Mouse (Mus musculus): ENCODE measurements around the gene Pitpnm1. TPM values are rescaled to one million over a fixed set of nuclear protein-coding genes. Genes with fewer than 3 reads are reported as not detected.
"Not testable (repeated sequence)": the region's sequence is repeated elsewhere in the genome, so short reads cannot be mapped to it uniquely, and the experiment has no call there.

The Pitpnm1 gene
- polyA plus RNA-seq, 1 experiment from 2014 or later: 21.5 TPM

DNA sequence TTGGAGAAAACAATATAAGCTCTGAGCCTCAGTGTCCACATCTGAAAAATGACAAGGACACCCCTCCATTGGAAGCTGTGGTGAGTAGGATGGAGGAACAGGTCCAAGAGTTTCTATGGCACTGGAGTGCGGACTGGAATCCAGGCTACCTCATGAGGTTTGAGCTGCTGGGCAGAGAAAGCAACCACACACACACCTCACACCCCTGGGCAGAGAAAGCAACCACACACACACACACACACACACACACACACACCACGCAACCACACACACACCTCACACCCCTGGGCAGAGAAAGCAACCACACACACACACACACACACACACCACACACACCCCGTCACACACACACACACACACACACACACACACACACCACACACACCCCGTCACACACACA is 25.5 kb downstream of the Pitpnm1 start:
- 25% methylated on average over 3 of the region's 4 CpGs for WGBS
- H3K4me2 ChIP-seq: peak overlapping the region; percentile 79
- not testable (repeated sequence) for H3K27me3 ChIP-seq, H3K9me3 ChIP-seq
- peak overlapping the region; percentile 68 for H3K4me3 ChIP-seq (replicated peaks)
- peaks cover 27% of the 10 kb centered on the region for H3K4me1 ChIP-seq
- peak overlapping the region; percentile 73 for H3K9ac ChIP-seq
- H3K36me3 ChIP-seq (replicated peaks): peaks cover 24% of the 10 kb centered on the region
- peak; percentile 36; the same call in 1 of the 2 replicates for ATAC-seq (ENCODE audit: low FRiP score)
- 0 out of 2 replicates have a peak overlapping the region, but pooled peaks have one; percentile 19 for H3K27ac ChIP-seq

DNA sequence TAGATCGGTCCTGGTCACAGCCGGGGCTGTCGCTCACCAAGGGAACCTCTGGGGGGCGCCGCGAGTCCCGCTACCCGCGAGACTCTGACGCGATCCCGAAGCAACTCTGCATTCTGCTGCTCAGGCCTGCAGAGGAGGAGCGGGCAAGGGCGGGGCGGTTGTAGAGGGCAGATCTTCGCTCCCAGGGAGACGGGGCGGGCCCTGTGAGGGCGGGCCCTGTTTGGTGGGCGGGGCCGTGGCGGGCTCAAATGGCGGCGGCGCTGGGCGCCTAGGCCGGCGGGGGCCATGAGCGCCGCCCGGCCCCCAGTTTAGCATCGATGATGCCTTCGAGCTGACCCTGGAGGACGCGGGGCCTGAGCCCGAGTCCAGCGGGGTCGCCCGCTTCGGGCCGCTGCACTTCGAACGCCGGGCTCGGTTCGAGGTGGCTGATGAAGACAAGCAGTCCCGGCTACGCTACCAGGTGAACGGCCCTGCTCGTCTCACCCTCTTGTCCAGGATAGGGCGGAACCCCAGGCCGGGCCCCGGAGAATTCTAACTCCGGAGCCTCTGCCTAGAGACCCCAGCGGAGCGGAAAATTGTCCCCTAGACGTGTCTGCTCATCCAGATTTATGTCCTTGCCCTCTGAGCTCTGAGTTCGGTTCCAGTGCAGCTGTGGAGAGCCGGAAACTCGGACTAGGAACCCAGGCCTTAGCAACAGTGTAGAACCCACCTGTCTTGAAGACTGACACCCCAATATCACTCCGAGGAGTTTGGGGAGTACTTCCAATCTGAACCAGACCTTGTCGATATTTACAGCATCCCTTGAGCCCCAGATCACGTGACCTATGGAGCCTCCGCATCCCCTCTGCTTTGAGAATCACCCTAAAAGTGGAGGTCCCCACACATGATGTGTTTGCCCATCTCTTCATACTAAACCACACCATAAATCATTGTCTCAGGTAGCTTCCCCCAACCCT is 26.2 kb downstream of the Pitpnm1 start, which contains the start of gene Aip:
TSS of gene Aip (minus strand) at position 118 of the 956 bp plus-strand sequence.
- H3K4me1 ChIP-seq: peaks cover 19% of the 10 kb centered on the region
- 1% methylated on average over 59 of the region's 64 CpGs for WGBS
- peak within 1 kb of the TSS; percentile 79 for H3K4me2 ChIP-seq
- no peaks in the 10 kb centered on the region for H3K27me3 ChIP-seq
- no peaks in the 10 kb centered on the region for H3K9me3 ChIP-seq
- H3K4me3 ChIP-seq (replicated peaks): peak within 1 kb of the TSS; percentile 68
- ATAC-seq (ENCODE audit: low FRiP score): peak; percentile 93
- peak within 1 kb of the TSS; percentile 73 for H3K9ac ChIP-seq
- H3K36me3 ChIP-seq (replicated peaks): peaks cover 26% of the 10 kb centered on the region
- peak within 1 kb of the TSS; percentile 59 for H3K27ac ChIP-seq

DNA sequence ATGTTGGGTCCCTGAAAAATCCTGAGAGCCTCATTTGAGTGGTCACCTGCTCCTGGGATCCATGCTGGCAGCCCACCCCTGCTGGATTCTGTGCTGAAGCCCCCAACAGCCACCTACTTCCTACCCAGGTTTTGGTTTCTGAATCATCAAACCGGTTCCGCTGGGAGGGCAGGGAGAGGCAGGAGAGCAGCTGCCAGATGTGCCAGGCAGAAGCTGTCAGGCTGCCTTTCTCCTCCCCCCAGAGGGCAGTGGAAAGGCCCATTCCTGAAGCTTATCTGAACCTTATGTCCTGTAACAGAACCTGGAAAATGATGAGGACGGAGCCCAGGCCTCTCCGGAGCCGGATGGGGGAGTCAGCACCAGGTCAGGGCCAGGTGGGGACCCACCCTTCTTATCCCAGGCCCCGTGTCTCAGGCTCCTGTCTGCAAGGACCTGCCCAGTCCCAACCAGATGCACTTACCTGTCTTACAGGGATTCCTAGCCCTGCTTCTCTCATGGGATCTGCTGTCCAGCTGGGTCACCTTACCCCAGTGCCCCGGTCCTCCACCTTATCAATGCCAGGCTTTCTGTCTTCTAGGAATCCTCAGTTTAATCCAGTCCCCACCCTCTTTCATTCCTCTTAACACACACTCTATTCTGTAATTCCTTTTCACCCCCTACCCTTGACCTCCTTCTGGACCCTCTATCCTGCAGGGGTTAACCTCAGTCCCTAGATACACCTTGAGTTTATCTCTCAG is 27.1 kb downstream of the Pitpnm1 start:
- peaks cover 35% of the 10 kb centered on the region for H3K36me3 ChIP-seq (replicated peaks)
- ATAC-seq (ENCODE audit: low FRiP score): no peak
- 76% methylated on average over 7 of the region's 7 CpGs for WGBS

DNA sequence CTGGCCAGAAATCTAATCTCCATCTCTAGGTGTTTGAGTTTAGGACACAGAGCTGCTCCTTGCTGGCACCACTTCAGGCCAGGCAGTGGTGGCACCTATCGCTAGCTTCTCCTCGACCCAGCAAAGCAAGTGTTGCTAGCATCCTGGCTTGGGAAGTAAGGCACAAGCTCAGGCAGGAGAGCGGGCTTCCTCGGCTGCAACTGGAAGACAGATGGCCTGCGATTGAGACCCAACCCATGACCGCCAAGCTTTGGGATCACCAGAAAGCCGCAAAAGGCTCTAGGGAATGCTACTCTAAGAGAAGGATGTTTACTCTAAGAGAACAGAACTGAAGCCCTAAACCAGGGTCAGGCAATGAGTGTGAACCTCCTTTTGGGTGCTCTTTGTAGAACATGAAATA is 29.7 kb downstream of the Pitpnm1 start:
- H3K4me2 ChIP-seq: no peak overlapping the region
- H3K9ac ChIP-seq: no peak overlapping the region
- no peak overlapping the region for H3K4me3 ChIP-seq (replicated peaks)
- no peaks in the 10 kb centered on the region for H3K9me3 ChIP-seq
- H3K4me1 ChIP-seq: peaks cover 19% of the 10 kb centered on the region
- peaks cover 49% of the 10 kb centered on the region for H3K36me3 ChIP-seq (replicated peaks)
- no peaks in the 10 kb centered on the region for H3K27me3 ChIP-seq
- no peak for ATAC-seq (ENCODE audit: low FRiP score)
- H3K27ac ChIP-seq: no peak overlapping the region
- WGBS: 95% methylated on average over 7 of the region's 7 CpGs

More for the DNA sequence above, 27.1 kb downstream of the Pitpnm1 start:
- Histone ChIP-seq H3K4me2 (peak overlapping the region; percentile 79), H3K27me3 (no peaks in the 10 kb centered on the region), H3K9me3 (no peaks in the 10 kb centered on the region), H3K4me3 (replicated peaks) (peak overlapping the region; percentile 68), H3K27ac (no peak overlapping the region), H3K4me1 (peaks cover 19% of the 10 kb centered on the region), H3K9ac (peak overlapping the region; percentile 73)

DNA sequence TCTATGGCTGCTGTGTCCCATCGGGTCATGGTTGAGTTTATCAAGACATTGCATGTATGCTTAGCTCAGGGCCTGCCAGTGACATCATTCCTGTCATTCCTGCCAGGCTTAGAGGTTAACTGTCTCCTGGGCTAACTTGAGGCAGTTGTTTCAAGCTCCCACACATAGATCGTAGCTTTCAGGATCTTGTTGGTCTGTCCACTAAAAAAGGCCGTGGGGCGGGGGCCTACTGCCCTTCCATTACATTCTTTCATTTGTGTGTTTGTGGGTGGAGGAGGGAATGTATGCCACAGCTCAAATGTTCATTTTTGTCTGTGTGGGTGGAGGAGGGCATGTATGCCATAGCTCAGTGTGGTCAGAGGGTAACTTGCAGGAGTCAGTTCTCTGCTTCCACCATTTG is 30.3 kb downstream of the Pitpnm1 start:
- no peak for ATAC-seq (ENCODE audit: low FRiP score)
- no peak overlapping the region for H3K4me3 ChIP-seq (replicated peaks)
- H3K27me3 ChIP-seq: no peaks in the 10 kb centered on the region
- no peak overlapping the region for H3K27ac ChIP-seq
- peaks cover 18% of the 10 kb centered on the region for H3K4me1 ChIP-seq
- no peak overlapping the region for H3K4me2 ChIP-seq
- no peaks in the 10 kb centered on the region for H3K9me3 ChIP-seq
- 92% methylated on average over 4 of the region's 4 CpGs for WGBS
- no peak overlapping the region for H3K9ac ChIP-seq
- H3K36me3 ChIP-seq (replicated peaks): peaks cover 49% of the 10 kb centered on the region

DNA sequence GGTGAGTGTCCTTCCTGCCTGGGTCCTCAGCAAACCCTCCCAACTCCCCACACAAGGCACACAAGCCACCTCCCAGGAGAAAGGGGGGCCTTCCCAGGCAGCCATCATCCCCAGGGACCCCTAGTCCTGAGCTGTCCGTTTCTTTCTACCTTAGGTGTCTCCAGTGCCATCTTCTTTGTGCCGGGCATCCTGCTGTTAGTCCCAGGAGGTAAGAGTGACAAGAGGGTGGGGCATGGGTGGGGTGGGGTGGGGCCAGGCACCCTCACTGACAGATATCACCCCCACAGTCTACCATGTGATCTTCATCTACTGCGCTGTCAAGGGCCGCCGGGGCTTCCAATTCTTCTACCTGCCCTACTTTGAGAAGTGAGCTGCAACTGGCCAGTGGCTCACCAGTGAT is 31.3 kb downstream of the Pitpnm1 start:
- H3K9ac ChIP-seq: no peak overlapping the region

DNA sequence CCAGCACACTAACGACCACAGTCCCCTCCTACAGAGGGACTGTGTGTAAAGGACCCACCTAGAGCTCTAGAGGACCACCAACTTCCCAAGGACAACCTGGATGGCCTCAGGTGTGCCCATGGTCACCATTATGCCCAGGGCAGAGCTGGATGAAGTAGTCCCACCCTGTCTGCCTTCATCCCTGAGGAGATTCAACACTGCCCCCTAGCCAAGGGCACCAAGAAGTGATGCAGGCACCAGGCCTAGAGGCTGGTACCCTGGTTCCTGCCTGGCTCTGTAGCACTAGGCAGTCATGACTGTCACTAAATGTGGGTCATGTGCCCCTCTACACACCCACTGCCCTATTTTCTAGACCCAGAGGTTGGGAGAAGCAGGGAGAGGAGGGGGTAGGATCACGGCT is 32.0 kb downstream of the Pitpnm1 start:
- Histone ChIP-seq H3K9ac (no peak overlapping the region), H3K9me3 (no peaks in the 10 kb centered on the region), H3K27ac (no peak overlapping the region), H3K4me2 (no peak overlapping the region), H3K36me3 (replicated peaks) (peaks cover 49% of the 10 kb centered on the region), H3K27me3 (no peaks in the 10 kb centered on the region), H3K4me1 (peaks cover 10% of the 10 kb centered on the region), H3K4me3 (replicated peaks) (no peak overlapping the region)
- ATAC-seq (ENCODE audit: low FRiP score): no peak
- 80% methylated on average over 2 of the region's 2 CpGs for WGBS

More for the DNA sequence above, 31.3 kb downstream of the Pitpnm1 start:
- no peak for ATAC-seq (ENCODE audit: low FRiP score)
- no peak overlapping the region for H3K27ac ChIP-seq
- H3K27me3 ChIP-seq: no peaks in the 10 kb centered on the region
- no peak overlapping the region for H3K4me2 ChIP-seq
- H3K4me1 ChIP-seq: peaks cover 15% of the 10 kb centered on the region
- H3K9me3 ChIP-seq: no peaks in the 10 kb centered on the region
- 93% methylated on average over 5 of the region's 5 CpGs for WGBS
- H3K36me3 ChIP-seq (replicated peaks): peaks cover 49% of the 10 kb centered on the region
- no peak overlapping the region for H3K4me3 ChIP-seq (replicated peaks)

DNA sequence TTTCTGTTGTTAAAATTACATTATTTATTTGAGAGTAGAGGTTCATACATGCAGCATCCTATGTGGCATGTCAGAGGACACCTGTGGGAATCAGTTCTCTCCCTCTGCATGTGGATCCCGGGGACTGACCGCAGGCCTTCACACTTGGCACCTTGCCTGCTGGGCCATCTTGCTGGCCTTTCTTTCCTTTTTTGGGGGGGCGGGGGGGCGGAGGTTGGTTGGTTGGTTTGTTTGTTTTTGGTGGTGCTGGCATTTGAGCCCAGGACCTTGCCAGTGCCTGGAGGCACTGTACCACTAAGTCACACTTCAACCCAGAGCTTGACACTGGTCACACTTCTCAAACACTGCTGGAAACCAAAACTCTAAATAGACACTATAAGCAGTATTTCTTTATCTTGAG is 34.6 kb downstream of the Pitpnm1 start:
- Histone ChIP-seq H3K27ac (no peak overlapping the region), H3K9me3 (no peaks in the 10 kb centered on the region), H3K9ac (no peak overlapping the region), H3K4me2 (no peak overlapping the region), H3K4me3 (replicated peaks) (no peak overlapping the region), H3K4me1 (peaks cover 4% of the 10 kb centered on the region; the same call in 1 of the 2 replicates), H3K27me3 (no peaks in the 10 kb centered on the region), H3K36me3 (replicated peaks) (peaks cover 29% of the 10 kb centered on the region)
- WGBS: 89% methylated on average over 4 of the region's 4 CpGs
- ATAC-seq (ENCODE audit: low FRiP score): no peak

DNA sequence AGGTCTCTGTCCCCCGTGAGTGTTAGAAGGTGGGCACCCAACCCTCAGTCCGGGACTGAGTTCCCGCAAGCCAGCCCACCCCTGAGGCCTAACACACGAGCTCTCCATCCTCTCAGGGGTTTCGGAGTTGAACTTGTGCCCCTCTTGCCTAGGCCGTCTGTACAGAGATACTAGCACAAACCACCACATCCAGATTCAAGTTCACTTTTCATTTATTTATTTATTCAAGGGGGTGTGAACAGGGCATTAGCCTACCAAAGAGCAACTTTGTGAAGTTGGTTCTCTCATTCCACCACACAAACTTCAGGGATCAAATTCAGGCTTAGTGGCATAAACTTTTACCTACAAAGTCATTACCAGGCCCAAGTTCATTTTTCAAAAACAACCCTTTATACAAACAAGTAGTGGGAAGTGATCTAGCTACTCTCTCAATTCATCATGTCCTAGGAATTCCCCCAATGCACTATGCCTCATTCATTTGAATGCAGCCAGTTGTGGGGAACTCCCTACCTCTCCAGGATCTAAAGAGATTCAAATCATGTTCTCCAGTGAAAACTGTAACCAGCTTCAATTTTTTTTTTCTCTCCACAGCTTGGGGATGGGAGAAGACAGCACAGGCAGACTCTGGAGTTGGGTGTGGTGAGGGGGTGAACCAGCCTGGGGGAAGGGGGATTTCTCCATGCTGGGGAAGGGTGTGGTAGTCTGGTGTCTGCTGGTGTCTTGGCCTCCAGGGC is 35.6 kb downstream of the Pitpnm1 start:
- not testable (repeated sequence) for ATAC-seq (ENCODE audit: low FRiP score); H3K4me1 ChIP-seq; H3K9ac ChIP-seq; H3K4me2 ChIP-seq; H3K9me3 ChIP-seq; H3K27me3 ChIP-seq; H3K27ac ChIP-seq; H3K4me3 ChIP-seq (replicated peaks)
- 88% methylated on average over 6 of the region's 6 CpGs for WGBS
- peaks cover 24% of the 10 kb centered on the region for H3K36me3 ChIP-seq (replicated peaks)

DNA sequence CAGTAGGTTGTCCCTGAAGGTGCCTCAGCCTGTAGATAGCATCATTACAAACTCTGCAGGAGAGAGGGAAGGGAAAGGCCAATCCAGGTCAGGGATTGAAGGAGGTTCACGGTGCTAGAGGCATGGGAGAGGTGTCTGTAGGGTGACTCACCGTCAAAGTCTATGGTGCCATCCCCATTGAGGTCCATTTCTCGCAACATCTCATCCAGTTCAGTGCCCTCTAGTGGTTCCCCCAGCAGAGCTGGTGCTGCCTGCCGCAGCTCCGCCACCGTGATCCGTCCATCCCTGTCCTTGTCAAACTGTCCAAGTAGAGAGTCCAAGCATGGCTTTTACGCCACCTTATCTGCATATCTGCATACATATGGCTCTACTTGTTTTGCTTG is 36.2 kb downstream of the Pitpnm1 start:
- not testable (repeated sequence) for ATAC-seq (ENCODE audit: low FRiP score)
- WGBS: 28% methylated on average over 8 of the region's 8 CpGs

DNA sequence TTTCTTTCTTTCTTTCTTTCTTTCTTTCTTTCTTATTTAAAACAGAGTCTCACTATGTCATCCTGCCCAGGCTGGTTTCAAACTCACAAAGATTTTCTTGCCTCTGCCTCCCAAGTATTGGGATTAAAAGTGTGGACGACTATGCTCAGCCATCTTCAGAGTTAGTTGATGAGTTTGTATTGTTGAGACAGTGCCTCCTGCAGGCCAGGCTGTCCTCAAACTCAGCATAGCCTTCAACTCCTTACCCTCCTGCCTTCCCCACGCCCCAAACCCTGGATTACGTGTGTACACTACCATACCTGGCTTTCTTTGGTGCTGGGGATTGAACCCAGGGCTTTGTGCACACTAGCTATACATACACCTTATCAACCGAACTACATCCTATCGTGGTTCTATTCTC is 36.7 kb downstream of the Pitpnm1 start:
- Histone ChIP-seq H3K4me1 (peaks cover 5% of the 10 kb centered on the region; the same call in 1 of the 2 replicates), H3K4me3 (replicated peaks) (no peak overlapping the region), H3K27me3 (no peaks in the 10 kb centered on the region; the same call in 1 of the 2 replicates), H3K9ac (no peak overlapping the region), H3K4me2 (no peak overlapping the region), H3K36me3 (replicated peaks) (peaks cover 18% of the 10 kb centered on the region), H3K27ac (no peak overlapping the region), H3K9me3 (no peaks in the 10 kb centered on the region)
- WGBS: 71% methylated on average over 5 of the region's 5 CpGs
- no peak for ATAC-seq (ENCODE audit: low FRiP score)

More for the DNA sequence above, 36.2 kb downstream of the Pitpnm1 start:
- peaks cover 23% of the 10 kb centered on the region for H3K36me3 ChIP-seq (replicated peaks)
- H3K27ac ChIP-seq; H3K4me1 ChIP-seq; H3K4me3 ChIP-seq (replicated peaks); H3K9ac ChIP-seq; H3K9me3 ChIP-seq; H3K27me3 ChIP-seq; H3K4me2 ChIP-seq: not testable (repeated sequence)

DNA sequence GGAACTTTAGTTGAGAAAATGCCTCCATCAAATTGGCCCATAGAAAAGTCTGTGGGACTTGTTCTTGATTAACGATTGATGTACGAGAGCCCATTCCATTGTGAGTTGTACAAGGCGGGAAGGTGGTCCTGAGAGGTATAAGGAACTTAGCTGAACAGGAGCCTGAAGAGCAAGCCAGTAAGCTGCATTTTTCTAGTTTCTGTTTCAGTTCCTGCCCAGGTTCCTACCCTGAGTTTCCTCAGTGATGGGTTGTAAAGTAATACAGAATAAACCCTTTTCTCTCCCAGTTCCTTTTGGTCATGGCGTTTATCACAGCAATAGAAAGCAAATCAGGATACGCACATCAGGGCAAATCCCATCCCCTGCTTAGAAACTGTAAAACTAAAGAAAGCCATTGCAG is 38.1 kb downstream of the Pitpnm1 start:
- WGBS: 83% methylated on average over 5 of the region's 5 CpGs
- Histone ChIP-seq H3K9me3 (no peaks in the 10 kb centered on the region), H3K4me2 (no peak overlapping the region), H3K36me3 (replicated peaks) (peaks cover 4% of the 10 kb centered on the region), H3K27ac (no peak overlapping the region), H3K4me1 (peaks cover 5% of the 10 kb centered on the region; the same call in 1 of the 2 replicates), H3K4me3 (replicated peaks) (no peak overlapping the region), H3K9ac (no peak overlapping the region), H3K27me3 (peaks cover under 1% of the 10 kb centered on the region; the same call in 1 of the 2 replicates)
- ATAC-seq (ENCODE audit: low FRiP score): no peak

All from forebrain, embryonic 12.5 days (tissue).